Mouse (Mus musculus) megakaryocyte-erythroid progenitor cell, adult 5-6 weeks (primary cell): Measurements from ENCODE around the gene Slc2a9. TPM values are rescaled to one million over a fixed set of nuclear protein-coding genes. Genes with fewer than 3 reads are reported as not detected.
"Not testable (repeated sequence)": the region's sequence is repeated elsewhere in the genome, so short reads cannot be mapped to it uniquely, and the experiment has no call there.

Experiments used
- ATAC-seq: replicated peaks from 2 replicates; pipeline ENCODE4 v1.8.0; 2016; ENCODE audit warnings: mild to moderate bottlenecking, inconsistent platforms; ENCODE audit not compliant: severe bottlenecking, poor library complexity, low FRiP score, low TSS enrichment
- total RNA-seq, 2 experiments: library from RNA; stranded (forward) in 1 of 2; stranded (reverse) in 1 of 2; fragments of 200-1000, 215-1000 nt in 1 of 2; fragments of >200 nt in 1 of 2; fragmentation: Nextera tagmentation in 1 of 2; gene quantifications; 2 replicates each; pipeline ENCODE4 v1.2.3; 2014 to 2017

Slc2a9 gene
- total RNA-seq, 2 experiments from 2014 or later = 1.8 to 4.6 TPM

DNA sequence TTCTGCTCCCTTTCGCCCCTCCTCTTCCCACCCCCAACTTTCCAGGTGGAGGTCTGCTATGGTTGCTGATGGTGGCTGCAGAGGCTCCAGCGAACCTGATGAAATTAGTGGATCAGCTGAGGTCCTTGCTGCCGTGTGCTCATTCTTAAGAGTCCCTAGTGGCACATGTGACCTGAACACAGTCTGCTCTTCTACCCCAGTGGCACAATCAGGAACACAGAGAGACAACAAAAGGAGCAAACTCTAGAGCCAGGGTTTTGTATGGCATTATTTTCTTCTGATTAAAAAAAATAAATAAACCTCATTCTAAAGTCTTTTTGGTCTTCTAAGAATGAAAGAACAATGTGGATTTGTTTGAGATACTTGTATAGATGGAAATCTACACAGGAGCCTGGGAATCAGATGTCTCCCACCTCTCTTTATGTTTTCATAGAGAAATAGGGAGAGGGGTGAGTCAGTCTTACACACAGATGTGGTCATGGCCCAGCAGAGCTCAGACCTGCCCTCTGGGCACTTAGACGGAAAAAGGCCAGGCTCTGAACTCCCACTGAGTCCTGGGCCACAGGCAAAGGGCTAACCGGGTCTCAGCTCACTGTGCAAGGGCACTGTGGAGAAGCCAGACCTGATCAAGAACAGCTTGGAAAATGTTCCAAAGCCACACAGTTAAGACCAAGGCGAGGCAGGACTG, 1.9 kb upstream of the Slc2a9 start:
- peak; percentile 18; the same call in 1 of the 2 replicates for ATAC-seq

DNA sequence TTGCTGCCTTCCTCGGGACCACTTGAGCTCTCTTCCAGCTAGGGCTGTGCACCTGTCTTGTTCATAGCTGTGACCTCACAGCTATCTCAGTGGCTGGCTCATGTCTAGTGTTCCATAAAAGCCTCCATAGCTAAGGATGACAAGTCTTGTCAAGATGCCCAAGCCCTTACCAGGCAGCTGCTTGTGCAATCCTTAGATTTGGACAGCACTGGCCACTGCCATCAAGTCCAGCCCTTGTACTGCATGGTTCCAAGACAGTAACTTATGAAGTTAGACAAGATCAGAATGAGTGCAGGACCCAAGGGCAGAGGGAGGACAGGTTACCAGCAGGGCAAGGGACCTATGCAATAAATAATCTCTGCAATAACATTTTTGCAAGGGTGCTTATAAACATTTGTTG, 1.2 kb upstream of the Slc2a9 start:
- no peak for ATAC-seq

DNA sequence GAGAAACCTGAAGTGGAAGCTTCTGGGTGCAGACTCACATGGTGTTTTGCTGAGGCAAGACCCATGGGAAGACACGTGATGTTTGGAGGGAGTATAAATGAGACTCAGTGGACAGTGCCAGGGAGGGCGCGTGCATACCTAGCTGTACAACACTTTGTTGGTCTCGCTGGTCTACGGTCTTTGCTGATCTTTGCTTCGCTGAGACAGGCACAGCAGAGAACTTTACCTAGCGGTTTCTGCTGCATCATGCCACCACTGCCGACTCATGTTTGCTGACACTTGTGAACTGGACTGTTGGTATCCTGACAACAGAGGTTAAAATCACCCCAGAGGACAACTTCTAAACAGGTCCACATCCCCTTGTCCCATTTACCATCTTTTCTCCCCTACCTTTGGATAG, 2.9 kb downstream of the Slc2a9 start:
- no peak for ATAC-seq

DNA sequence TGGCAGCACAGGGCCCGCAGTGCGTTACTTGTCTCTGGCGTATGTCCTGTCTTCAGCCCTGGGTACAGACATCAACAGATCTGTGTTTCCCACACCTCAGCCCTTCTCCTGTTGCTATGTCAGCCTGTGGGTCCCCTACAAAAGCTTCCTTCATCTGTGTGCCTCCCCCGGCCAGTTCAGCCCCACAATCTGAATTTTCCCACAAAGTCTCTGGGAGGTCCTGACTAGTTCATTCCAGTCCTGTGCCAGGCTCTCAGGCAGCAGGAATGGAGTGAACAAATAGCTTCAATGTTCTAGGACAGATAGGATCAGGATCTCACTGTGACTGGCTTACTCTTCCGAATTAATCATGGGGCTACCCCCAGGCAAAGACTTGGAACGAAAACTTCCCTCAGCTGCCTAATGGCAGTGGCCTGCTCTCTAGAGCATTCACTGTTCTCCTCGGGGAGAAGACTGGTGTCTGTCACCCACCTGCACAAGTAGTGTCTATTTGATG, 3.6 kb downstream of the Slc2a9 start:
- no peak for ATAC-seq

DNA sequence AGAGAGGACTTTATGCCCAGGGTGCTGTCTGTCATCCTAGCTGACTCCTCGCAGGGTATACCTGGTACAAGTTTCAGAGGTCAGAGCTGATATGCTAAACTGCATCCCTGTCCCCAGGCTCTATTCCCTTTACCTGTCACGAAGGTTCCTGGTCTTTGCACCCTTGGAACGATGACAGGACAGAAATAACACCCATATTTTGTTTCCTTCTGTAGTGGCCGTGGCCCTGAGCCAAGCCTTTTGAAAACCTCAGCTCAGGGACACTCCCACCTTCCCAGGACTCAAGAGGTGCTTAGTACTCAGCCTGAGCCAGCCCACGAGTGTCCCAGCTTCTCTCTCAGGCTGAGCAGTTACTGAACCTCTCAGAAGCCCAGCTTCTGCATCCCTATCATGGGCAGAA, 4.5 kb downstream of the Slc2a9 start:
- ATAC-seq = no peak

DNA sequence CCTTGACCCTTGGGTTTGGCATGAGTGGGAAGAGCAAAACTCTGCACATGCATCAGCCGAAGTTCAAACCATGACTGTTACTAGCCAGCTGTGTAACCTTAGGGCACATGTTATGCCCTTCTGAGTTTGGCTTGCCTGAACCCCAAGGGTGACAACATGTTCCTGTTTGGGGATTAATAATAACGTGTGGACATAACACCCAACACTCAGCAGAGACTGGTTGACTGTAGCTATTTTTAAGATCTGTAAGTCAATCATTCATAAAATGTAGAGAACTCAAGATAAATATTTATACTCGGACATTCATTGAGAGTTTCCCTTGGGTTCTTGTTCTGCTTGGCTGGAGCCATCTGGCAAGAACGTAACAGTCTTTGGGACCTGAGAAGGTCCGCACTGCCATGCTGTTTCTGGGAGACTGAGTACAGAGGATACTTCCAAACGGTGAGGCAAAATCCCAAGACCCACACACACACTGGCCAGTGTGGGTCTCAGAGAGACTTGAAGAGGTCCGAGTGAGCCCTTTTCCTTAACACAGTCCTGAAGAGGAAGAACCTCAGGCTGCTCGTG, 6.4 kb downstream of the Slc2a9 start:
- ATAC-seq = no peak

DNA sequence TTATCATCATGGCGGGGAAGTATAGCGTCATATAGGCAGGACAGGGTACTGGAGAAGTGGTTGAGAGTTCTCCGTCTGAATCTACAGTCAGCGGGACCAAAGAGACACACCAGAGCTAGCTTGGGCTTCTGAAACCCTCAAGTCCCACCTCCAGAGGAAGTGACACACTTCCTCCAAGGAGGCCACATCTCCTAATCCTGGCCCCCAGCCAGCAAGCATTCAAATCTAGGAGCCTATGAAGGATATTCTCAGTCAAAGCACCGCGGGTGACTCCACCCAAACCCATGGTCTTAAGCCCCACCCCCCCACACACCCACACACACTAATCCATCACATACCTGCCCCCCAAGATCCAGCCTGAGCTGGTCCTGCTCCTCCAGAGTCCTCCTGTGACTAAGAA, 9.1 kb downstream of the Slc2a9 start:
- no peak for ATAC-seq

DNA sequence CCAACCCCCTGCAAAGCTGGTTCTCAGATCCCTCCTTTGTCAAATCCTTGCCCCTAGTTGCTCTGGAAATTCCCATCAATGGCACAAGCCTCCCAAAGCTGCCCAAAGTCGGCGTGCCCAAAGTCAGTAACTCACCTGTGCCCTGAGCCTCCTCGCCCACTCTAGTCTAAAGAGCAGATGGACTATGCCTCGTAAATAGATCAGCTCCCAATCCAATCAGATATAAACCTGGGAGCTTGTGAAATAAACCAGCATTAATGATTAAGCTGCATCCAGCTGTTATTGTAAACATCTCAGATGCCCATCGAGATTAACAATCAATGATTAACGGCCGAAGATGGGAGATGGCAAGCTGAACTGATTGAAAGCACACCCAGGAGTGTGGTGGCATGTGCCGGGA, 11.2 kb downstream of the Slc2a9 start:
- ATAC-seq = no peak

DNA sequence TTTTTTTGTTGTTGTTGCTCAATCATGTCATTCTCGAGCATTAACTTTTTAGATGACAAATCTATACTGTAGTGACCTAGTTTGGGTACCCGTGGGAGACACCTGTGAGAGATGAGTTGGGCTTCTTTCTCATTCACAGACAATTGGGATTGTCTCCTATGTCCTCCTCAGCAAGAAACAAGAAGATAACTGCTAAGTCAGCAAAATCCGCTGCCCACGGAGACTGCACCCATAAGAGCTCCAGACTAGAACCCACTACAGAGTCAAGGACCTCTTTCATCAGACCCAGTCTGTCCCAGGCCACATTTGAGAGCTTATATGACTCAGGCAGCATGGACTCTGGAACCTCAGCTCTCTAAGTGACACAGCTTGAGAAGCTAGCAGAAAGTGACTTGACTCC, 13.2 kb downstream of the Slc2a9 start:
- ATAC-seq = no peak

DNA sequence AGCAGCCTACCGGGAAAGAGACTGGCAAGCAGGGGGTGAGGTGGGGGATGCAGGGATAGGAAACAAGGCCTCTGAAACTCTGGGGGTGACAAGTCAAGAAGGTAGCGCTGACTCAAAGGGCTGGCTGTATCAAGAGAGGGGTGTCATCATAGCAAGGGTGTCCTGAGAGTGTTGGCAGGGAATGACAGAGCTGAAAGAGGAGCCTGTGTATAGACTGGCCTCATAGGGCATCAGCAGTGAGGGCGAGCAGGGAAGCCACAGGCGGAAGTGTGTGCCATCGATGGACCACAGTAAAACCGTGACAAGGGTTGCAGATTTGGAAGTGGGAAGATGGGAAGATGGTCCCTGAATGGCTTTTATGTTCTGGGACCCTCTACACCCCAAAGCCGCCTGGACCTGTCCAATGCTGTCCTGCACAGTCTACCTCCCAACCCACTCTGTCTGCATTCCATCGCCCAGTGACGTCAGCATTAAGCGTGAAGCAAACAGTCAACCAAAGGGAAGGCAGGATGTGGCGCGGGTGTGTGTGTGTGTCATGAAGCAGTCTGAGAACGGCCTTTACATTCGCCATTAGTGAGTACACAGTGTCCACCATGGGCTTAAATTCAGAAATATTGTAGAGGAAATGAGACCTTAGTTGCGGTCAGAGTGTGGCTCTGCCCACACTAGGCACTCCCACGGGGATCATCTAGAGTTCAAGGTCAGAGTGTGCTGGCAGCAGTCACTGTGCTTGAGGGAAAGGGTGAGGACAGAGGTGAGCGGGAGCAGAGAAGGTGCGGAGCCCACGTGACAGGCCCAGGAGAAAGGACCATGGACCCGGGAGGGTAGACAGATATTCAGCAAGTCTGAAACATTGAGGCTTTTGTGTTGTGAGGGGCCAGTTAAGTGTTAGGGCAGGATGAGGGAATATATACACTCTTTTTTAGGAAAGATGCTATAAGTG, 14.0 kb downstream of the Slc2a9 start:
- no peak for ATAC-seq

DNA sequence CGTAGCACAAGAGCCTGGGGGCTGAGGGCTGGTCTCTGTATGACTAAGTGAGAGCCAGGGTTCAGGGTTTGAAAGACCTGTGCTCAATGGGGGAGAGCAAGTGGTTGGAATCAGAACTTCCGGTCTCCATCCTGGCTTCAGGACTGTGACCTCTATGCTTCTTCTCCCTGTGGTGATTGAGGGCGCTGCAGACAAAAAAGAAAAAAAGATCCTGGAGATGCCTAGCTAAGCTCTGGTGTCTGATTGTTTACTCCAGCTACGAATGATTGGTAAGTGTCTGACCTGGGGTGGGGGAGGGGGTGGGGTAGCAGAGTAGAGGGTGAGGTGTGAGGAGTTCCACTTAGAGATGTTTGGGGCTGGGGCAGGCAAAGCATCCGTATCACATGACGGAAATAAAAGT, 14.9 kb downstream of the Slc2a9 start:
- ATAC-seq = no peak

DNA sequence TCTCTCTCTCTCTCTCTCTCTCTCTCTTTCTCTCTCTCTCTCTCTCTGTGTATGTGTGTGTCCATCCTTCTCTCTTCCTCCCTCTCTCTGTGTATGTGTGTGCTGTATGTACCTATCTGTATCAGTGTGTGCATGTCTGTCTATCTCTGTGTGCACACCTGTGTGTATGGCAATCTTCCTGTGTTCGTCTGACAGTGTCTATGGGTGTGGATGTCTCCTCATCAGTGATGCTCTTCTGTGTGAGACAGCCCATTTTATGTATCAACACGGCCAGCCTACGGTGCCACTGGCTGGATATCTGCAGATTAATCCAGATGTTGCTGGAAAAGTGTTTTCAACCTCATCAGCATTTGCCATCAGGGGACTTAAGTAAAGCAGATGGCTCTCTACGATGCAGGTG, 15.7 kb downstream of the Slc2a9 start:
- no peak for ATAC-seq

DNA sequence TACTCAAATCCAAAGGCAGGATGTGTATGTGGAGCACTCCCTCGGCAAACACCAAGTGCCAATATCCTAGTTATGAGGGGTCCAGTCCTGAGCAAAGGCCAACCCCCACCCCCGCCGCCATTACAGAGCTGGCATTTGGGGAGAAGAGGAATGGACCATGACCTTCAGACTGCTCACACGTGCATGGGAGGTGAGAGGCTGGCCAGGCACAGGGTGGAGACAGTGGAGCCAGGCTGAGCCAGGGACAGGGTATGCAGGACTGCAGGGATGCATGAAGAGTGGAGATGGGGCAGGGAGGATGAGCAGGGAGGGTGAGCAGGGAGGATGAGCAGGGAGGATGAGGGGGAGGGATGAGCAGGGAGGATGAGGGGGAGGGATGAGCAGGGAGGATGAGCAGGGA, 17.0 kb downstream of the Slc2a9 start:
- ATAC-seq = 0 out of 2 replicates have a peak, but pooled peaks have one; percentile 30

DNA sequence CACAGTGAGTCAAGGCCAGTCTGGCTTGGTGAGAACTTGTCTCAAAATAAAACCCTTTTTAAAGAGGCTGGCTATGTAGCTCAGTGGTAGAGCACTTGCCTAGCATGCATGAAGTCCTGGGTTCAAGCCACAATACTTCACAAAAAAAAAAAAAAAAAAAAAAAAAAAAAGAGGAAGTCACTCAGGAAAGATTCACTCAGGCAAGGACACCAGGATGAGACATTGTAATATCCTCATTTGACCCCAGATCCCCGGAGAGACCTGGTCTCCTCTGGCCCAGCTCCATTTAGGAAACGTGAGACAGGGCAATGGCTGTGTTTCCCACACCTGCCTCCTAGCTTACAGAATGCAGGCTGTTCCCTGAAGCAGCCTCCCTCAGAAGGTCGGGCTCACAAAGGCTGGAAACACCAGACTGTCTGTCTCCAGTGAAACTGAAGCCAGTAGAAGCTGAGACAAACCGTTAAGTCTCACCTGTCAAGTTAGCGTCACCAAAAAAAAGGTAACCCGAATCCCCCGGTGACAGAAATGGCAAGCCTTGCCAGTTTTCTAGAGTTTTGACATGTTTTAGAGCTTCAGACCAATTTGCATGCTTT, 19.3 kb downstream of the Slc2a9 start:
- no peak for ATAC-seq

DNA sequence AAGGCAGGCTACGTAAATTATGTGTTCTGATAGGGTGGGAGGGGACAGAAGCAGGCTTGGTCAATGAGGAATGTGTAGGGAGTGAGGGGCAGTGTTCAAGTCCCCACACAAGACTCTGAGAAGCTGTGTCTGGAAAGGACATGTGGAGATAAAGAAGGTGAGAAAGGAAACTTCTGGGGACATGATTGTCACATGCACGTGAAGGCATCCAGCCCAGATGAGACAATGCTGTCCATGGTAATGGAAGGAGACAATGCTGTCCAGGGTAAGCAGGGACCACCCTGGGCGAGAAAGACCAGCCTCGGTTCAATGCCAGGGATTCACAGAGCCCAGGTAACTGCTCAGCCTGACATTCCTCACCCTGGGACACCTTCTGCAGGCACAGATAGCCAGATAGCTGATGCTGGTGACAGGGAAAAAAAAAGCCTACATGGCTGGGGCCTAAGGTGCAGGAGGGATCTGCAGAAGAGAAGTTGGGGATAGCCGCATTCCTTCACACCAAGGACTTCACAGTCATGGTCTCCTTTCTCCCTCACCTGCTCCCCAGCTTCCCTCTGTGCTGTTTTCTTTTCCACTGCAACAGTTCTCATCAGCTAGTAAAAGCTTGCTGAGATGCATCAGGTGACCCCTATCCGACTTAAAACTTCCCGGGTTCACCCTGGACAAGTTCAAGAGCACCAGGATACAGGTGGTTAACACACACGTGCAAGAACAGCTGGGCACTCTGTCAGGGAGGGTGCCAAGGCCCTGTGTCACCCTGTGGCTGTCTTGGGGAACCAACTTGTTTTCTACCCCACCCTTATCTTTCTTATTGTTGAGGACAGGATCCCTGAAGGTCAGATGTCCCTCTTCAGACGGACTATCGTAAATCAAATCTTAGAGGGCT, 21.9 kb downstream of the Slc2a9 start:
- no peak for ATAC-seq

DNA sequence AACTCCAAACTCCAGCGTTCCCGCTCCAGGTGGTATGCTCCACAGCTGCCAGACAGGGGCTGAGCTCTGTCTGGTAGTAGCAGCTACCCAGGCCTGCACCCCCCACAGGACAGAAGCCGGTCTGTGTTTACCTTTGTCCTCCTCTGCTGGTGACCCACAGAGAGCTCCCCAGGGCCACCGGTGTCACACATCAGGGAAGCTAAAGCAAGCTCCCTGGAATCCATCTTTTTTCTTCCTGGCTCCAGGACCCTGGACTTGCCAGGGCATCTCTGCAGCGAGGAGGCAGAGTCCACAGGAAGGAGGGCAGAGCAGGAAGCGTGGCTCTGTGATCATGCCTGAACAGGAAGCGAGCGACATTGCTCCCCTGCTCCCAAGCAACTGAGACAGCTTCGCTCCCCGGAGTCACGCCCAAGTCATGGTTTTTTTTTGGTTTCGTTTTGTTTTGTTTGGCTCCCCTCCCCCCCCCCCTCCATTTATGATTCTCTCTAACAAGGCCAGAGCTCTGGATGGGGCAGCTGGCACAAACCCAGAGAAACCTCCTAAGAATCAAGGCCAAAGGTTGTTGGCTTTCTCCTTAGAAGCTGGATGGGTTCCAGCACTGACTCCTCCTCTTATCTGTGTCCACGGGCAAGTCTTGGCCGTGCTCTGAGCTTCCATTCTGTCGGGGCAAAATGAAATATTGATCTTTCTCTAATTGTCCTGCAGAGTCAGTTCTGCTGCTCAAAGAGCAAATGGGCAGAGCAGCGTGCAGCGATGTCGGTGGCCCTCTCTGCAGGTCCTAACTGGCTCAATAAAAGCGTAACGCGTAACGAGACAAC, 22.8 kb downstream of the Slc2a9 start:
- peak; percentile 68 for ATAC-seq

DNA sequence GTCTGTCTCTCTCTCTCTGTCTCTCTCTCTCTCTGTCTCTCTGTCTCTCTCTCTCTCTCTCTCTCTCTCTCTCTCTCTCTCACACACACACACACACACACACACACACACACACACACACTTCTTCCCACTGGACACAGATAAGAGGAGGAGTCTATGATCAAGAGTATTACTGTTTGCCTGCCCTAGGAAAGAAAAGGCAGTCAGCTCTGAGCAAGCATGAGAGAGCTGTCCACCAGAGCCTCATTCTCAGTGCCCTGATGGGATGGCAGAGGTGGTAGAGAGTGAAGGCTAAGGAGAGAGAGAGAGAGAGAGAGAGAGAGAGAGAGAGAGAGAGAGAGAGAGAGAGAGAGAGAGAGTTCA, 23.4 kb downstream of the Slc2a9 start:
- ATAC-seq = not testable (repeated sequence)

DNA sequence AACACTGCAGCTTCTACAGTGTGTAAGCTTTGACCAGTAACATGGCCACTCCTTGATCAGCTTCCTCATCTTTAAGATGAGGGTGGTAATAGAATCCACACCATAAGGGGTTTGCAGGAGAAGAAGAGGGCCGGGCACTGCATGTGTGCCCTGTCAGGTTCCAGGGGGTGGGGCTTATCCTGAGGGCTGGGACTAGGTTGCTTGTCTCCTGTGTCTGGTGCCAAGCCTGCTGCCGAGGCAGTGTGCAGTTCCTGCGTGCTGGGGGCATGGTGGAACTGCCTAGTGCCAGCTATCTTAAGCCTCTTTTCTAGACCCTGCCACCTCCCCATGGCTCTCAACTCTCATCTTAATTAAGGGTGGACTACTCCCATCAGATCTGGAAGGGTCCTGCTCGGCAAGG, 23.9 kb downstream of the Slc2a9 start:
- peak; percentile 85 for ATAC-seq
